Mouse (Mus musculus) olfactory bulb, adult 2 months (tissue): ENCODE measurements around the gene Large1. TPM values are rescaled to one million over a fixed set of nuclear protein-coding genes. Genes with fewer than 3 reads are reported as not detected.

Experiments
- H3K27ac ChIP-seq: fragments of 200-500 bp; 2 replicates; pipeline ENCODE4 v1.5.1; 2012; ENCODE audit warnings: low read depth, low read length; ENCODE audit not compliant: insufficient read depth
- H3K4me1 ChIP-seq: fragments of 200-500 bp; 2 replicates; pipeline ENCODE4 v1.6.1; 2012; ENCODE audit warnings: low read length; ENCODE audit not compliant: control insufficient read depth, insufficient read depth
- H3K4me3 ChIP-seq: fragments of 200-500 bp; 2 replicates; pipeline ENCODE4 v1.5.1; 2012; ENCODE audit warnings: mild to moderate bottlenecking, low read depth, low read length, moderate library complexity; ENCODE audit not compliant: insufficient read depth
- CTCF ChIP-seq: fragments of 200-500 bp; IDR thresholded peaks from 2 replicates; pipeline ENCODE4 v1.5.1; 2012; ENCODE audit warnings: low read depth, mild to moderate bottlenecking, low read length, moderate library complexity; ENCODE audit not compliant: insufficient read depth
- POLR2A ChIP-seq: fragments of 200-500 bp; IDR thresholded peaks from 2 replicates; pipeline ENCODE4 v1.6.1; 2012; ENCODE audit warnings: mild to moderate bottlenecking, low read depth, low read length, moderate library complexity; ENCODE audit not compliant: insufficient read depth
- WGBS: fragments of 180-500 bp; shearing (Covaris S2); methylation state at CpG from one replicate; pipeline ENCODE4 v1.1.7; 2018; 5-methylcytosine and 5-hydroxymethylcytosine counted together
- polyA plus RNA-seq: library from polyadenylated mRNA; stranded (reverse); fragments of >200 nt; gene quantifications from 2 replicates; pipeline ENCODE4 v1.2.4, GENCODE M21; 2012; ENCODE audit warnings: low replicate concordance; ENCODE audit not compliant: missing spikeins, insufficient read depth, insufficient read length

The Large1 gene
- polyA plus RNA-seq, 1 experiment: not detected

- no peak overlapping the region for H3K27ac ChIP-seq
- TF ChIP-seq CTCF (no peak), POLR2A (no peak)
- 83% methylated on average over 1 of the region's 1 CpGs for WGBS
- H3K4me1 ChIP-seq: peaks cover 10% of the 10 kb centered on the region
- no peak overlapping the region for H3K4me3 ChIP-seq
Measured at GRCm38 (mm10) chr8:73310471-73310870, 42.9 kb downstream of the Large1 start.

DNA sequence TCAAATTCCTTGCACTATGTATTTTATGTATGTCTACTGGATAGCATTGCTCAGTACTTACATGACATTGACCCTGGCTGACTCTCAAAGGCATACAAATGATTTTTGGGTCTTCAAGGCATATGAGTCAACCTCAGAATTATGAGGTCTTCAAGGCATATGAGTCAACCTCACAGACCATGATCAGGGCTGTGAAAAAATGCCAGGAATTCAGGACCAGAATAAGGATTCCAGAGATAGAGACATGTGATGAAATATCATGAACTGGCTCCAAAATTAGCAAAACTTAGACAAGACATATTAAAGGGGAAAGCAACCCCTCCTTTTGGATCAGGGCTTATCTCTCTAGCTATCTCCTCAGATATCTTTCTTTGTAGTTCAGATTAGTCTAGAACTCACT, 43.3 kb downstream of the Large1 start:
- Histone ChIP-seq H3K4me3 (no peak overlapping the region), H3K27ac (no peak overlapping the region), H3K4me1 (peaks cover 9% of the 10 kb centered on the region)
- TF ChIP-seq CTCF: no peak
- TF ChIP-seq POLR2A: no peak

GRCm38 (mm10) chr8:73303907-73304306, 49.4 kb downstream of the Large1 start:
- H3K4me1 ChIP-seq: peaks cover 3% of the 10 kb centered on the region
- no peak overlapping the region for H3K27ac ChIP-seq
- 71% methylated on average over 4 of the region's 4 CpGs for WGBS
- no peak for TF ChIP-seq CTCF
- no peak for TF ChIP-seq POLR2A
- H3K4me3 ChIP-seq: no peak overlapping the region

DNA sequence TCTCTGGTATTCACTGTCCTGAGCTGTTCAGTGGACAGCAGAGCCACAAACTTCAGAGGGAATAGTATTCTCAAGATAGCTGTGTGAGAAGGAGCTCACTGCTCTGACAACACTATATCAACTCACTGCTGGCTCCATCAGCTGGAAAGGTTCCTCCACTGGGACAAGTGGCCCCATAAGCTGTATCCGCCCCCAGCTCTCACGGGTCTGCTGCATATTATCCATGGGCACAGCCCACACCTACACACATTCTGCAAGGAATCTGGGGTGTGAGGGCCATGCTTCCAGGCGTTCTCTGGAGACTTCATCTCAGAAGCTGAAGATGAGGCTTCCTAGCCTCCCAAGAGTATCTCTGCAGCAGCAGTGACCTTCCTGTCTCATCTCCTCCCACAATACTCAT, 50.4 kb downstream of the Large1 start:
- no peak for TF ChIP-seq CTCF
- TF ChIP-seq POLR2A: no peak
- 52% methylated on average over 3 of the region's 3 CpGs for WGBS
- no peak overlapping the region for H3K27ac ChIP-seq
- no peak overlapping the region for H3K4me3 ChIP-seq
- H3K4me1 ChIP-seq: peaks cover 3% of the 10 kb centered on the region

DNA sequence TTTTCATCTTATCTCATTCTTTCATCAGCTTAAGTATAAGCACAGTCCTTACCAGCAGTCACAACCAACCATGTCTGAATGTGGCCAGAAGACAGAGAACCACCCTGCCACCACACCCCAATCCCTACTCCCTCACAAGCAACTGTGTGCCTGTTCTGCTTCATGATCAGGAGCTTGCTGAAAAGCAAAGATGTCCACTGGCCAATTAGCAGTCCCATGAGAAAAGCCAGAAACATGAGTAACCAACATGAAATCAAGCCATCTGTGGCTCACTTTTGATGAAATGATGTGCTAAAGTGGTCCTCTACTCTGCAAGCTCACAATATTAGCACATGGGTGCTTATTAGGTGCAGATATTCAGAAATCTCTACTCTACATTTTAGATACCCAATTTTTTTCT, 57.8 kb downstream of the Large1 start:
- H3K4me1 ChIP-seq: peaks cover 5% of the 10 kb centered on the region
- no peak overlapping the region for H3K4me3 ChIP-seq
- TF ChIP-seq POLR2A (no peak), CTCF (no peak)
- no peak overlapping the region for H3K27ac ChIP-seq

GRCm38 (mm10) chr8:73293655-73294054, 59.7 kb downstream of the Large1 start:
- 78% methylated on average over 2 of the region's 2 CpGs for WGBS
- no peak for TF ChIP-seq CTCF
- no peak for TF ChIP-seq POLR2A
- Histone ChIP-seq H3K4me3 (no peak overlapping the region), H3K4me1 (peaks cover 5% of the 10 kb centered on the region), H3K27ac (no peak overlapping the region)

- no peak overlapping the region for H3K4me3 ChIP-seq
- H3K27ac ChIP-seq: no peak overlapping the region
- H3K4me1 ChIP-seq: peaks cover 7% of the 10 kb centered on the region
- no peak for TF ChIP-seq CTCF
- TF ChIP-seq POLR2A: no peak
- 80% methylated on average over 2 of the region's 2 CpGs for WGBS
Measured at GRCm38 (mm10) chr8:73291630-73292029, 61.7 kb downstream of the Large1 start.

GRCm38 (mm10) chr8:73290636-73291035, 62.7 kb downstream of the Large1 start:
- H3K4me3 ChIP-seq: no peak overlapping the region
- WGBS: 83% methylated on average over 2 of the region's 2 CpGs
- no peak overlapping the region for H3K27ac ChIP-seq
- TF ChIP-seq CTCF (no peak), POLR2A (no peak)
- peaks cover 7% of the 10 kb centered on the region for H3K4me1 ChIP-seq

DNA sequence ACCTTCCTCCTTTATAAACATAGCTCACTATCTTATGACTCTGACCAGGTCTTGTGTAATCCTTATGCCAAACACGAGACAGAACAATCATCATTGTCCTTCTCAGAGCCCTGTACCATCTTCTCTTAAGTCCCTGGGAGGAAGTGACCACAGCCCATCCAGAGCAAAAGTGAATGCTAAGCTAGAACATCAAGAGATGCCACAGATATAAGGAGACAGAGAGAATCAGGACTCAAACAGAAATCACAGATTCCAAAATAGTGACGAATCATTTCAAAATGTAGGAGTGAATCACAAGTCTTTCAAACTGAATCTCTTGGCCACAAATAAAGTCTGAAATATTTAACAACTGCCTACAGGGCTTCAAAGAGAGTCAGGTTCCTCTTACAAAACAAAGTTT, 63.5 kb downstream of the Large1 start:
- 68% methylated on average over 2 of the region's 2 CpGs for WGBS
- Histone ChIP-seq H3K4me3 (no peak overlapping the region), H3K4me1 (peaks cover 7% of the 10 kb centered on the region), H3K27ac (no peak overlapping the region)
- no peak for TF ChIP-seq POLR2A
- TF ChIP-seq CTCF: no peak

- Histone ChIP-seq H3K4me3 (no peak overlapping the region), H3K27ac (no peak overlapping the region), H3K4me1 (0 out of 2 replicates have a peak, but pooled peaks cover 2% of the 10 kb centered on the region)
- WGBS: 83% methylated on average over 4 of the region's 4 CpGs
- TF ChIP-seq CTCF: no peak
- TF ChIP-seq POLR2A: no peak
Measured at GRCm38 (mm10) chr8:73281996-73282395, 71.3 kb downstream of the Large1 start.
